Mouse (Mus musculus): ENCODE results near the gene Rapgefl1.

- TF ChIP-seq CTCF (IDR thresholded peaks at IDR 0.05), result no peak
- TF ChIP-seq EP300 (IDR thresholded peaks at IDR 0.05), result no peak
Measured at GRCm38 (mm10) chr11:98892426-98892825, 55.8 kb downstream of the Rapgefl1 start.

All from lung, postnatal 0 days (tissue).